Mouse (Mus musculus): Measurements from ENCODE around the gene Nup107.
"Not testable (repeated sequence)": the region's sequence is repeated elsewhere in the genome, so short reads cannot be mapped to it uniquely, and the experiment has no call there.

GRCm38 (mm10) chr10:117704314-117704963, 88.1 kb downstream of the Nup107 start:
- TF ChIP-seq CTCF (IDR thresholded peaks at IDR 0.05; ENCODE audit: low read depth, low read length); EP300 (IDR thresholded peaks at IDR 0.05; ENCODE audit: insufficient read depth, low read depth, low read length); POLR2A (IDR thresholded peaks at IDR 0.05; ENCODE audit: insufficient read depth, low read length): not testable (repeated sequence)
